Mouse (Mus musculus): ENCODE data around the gene Gpt2. TPM values are rescaled to one million over a fixed set of nuclear protein-coding genes. Genes with fewer than 3 reads are reported as not detected.

Gene Gpt2
- polyA plus RNA-seq, 1 experiment from 2014 or later, result 36.0 TPM

- 82% methylated on average over 3 of the region's 3 CpGs for WGBS
- H3K36me3 ChIP-seq, result peaks cover 38% of the 10 kb centered on the region
- H3K4me1 ChIP-seq, result no peaks in the 10 kb centered on the region
- no peak overlapping the region for H3K4me3 ChIP-seq
- no peak overlapping the region for H3K4me2 ChIP-seq
- H3K9ac ChIP-seq, result no peak overlapping the region
- no peaks in the 10 kb centered on the region for H3K27me3 ChIP-seq
- ATAC-seq (ENCODE audit: insufficient number of reproducible peaks, insufficient read depth, low FRiP score, low TSS enrichment, low read depth), result no peak
- H3K27ac ChIP-seq, result no peak overlapping the region
- no peaks in the 10 kb centered on the region for H3K9me3 ChIP-seq
Measured at GRCm38 (mm10) chr8:85531471-85531870, 39.1 kb downstream of the Gpt2 start.

DNA sequence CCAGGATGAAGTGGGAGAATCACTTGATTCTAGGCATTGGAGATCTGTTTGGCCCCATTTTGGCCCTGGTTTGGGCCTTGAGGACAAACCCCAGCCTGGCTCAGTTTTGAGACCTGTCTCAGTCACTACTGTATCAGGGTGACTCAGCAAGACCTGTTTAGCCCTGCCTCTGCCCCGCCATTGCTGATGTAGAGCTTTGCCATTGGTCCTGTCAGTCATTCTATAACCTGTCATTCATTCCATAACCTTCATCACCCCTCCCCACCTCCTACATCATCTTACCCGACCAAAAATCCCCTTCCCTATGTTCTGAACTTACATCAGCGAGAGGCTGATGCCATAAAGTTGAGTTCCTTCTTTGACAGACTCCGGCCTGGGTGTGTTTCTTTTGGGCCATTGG is 40.5 kb downstream of the Gpt2 start:
- Histone ChIP-seq H3K36me3 (peaks cover 48% of the 10 kb centered on the region), H3K4me1 (no peaks in the 10 kb centered on the region)

GRCm38 (mm10) chr8:85533434-85533833 is 41.1 kb downstream of the Gpt2 start:
- no peaks in the 10 kb centered on the region for H3K27me3 ChIP-seq
- no peak overlapping the region for H3K4me3 ChIP-seq
- H3K9ac ChIP-seq, result no peak overlapping the region
- no peak overlapping the region for H3K4me2 ChIP-seq
- H3K27ac ChIP-seq, result no peak overlapping the region
- no peak for ATAC-seq (ENCODE audit: insufficient number of reproducible peaks, insufficient read depth, low FRiP score, low TSS enrichment, low read depth)
- H3K4me1 ChIP-seq, result no peaks in the 10 kb centered on the region
- 97% methylated on average over 2 of the region's 2 CpGs for WGBS
- H3K9me3 ChIP-seq, result no peaks in the 10 kb centered on the region
- H3K36me3 ChIP-seq, result peaks cover 54% of the 10 kb centered on the region

More for the DNA sequence above, 40.5 kb downstream of the Gpt2 start:
- Histone ChIP-seq H3K9me3 (no peaks in the 10 kb centered on the region), H3K4me2 (no peak overlapping the region), H3K9ac (no peak overlapping the region), H3K27ac (no peak overlapping the region), H3K4me3 (no peak overlapping the region), H3K27me3 (no peaks in the 10 kb centered on the region)
- no peak for ATAC-seq (ENCODE audit: insufficient number of reproducible peaks, insufficient read depth, low FRiP score, low TSS enrichment, low read depth)
- 85% methylated on average over 4 of the region's 4 CpGs for WGBS

DNA sequence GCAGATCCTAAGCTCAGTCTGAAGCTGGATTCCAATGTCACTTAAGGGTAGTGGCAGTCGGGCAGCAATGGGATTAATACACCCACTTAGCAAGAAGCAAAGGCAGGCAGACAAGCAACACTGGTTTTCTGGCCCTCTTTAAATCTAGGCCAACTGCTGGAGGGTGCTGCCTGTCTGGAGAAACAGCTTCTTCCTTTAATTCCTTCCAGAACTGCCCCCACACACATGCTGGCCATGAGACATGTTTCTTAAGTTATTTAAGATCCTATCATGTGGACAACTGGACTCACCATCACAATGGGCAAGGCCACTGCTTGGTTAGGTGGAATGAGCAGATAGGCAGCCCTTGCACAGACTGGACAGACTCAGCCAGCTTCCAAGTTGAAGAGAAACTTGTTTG is 41.8 kb downstream of the Gpt2 start:
- Histone ChIP-seq H3K27ac (no peak overlapping the region), H3K4me2 (no peak overlapping the region), H3K36me3 (peaks cover 61% of the 10 kb centered on the region), H3K4me1 (no peaks in the 10 kb centered on the region), H3K9ac (no peak overlapping the region), H3K9me3 (no peaks in the 10 kb centered on the region), H3K27me3 (no peaks in the 10 kb centered on the region), H3K4me3 (no peak overlapping the region)
- WGBS, result 57% methylated on average over 1 of the region's 1 CpGs
- ATAC-seq (ENCODE audit: insufficient number of reproducible peaks, insufficient read depth, low FRiP score, low TSS enrichment, low read depth), result no peak

- H3K27me3 ChIP-seq, result no peaks in the 10 kb centered on the region
- H3K36me3 ChIP-seq, result peaks cover 70% of the 10 kb centered on the region
- H3K27ac ChIP-seq, result no peak overlapping the region
- no peak for ATAC-seq (ENCODE audit: insufficient number of reproducible peaks, insufficient read depth, low FRiP score, low TSS enrichment, low read depth)
- WGBS, result 94% methylated on average over 2 of the region's 2 CpGs
- no peak overlapping the region for H3K4me3 ChIP-seq
- no peaks in the 10 kb centered on the region for H3K4me1 ChIP-seq
- H3K4me2 ChIP-seq, result no peak overlapping the region
- H3K9me3 ChIP-seq, result no peaks in the 10 kb centered on the region
- H3K9ac ChIP-seq, result no peak overlapping the region
Measured at GRCm38 (mm10) chr8:85536332-85536731, 44.0 kb downstream of the Gpt2 start.

DNA sequence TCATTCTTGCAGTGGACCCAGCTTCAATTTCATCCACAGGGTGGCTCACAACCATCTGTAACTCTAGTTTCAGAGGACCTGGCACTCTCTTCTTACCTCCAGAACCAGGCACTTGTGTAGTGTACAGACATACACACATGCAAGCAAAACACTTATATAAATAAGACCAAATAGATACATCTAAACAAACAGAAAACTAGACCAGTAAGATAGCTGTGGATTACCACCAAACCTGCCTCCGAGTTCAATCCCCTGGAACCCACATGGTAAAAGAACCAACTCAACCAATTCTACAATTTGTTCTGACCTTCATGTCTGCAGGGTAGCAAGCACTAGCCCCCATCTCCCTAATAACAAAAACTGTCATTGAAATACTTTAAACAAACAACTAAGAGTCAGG is 59.6 kb downstream of the Gpt2 start:
- H3K9me3 ChIP-seq, result no peaks in the 10 kb centered on the region
- H3K4me2 ChIP-seq, result no peak overlapping the region
- no peak overlapping the region for H3K9ac ChIP-seq
- H3K27me3 ChIP-seq, result no peaks in the 10 kb centered on the region
- ATAC-seq (ENCODE audit: insufficient number of reproducible peaks, insufficient read depth, low FRiP score, low TSS enrichment, low read depth), result no peak
- no peak overlapping the region for H3K27ac ChIP-seq
- H3K4me3 ChIP-seq, result no peak overlapping the region
- peaks cover 1% of the 10 kb centered on the region; the same call in 1 of the 2 replicates for H3K4me1 ChIP-seq
- peaks cover 52% of the 10 kb centered on the region for H3K36me3 ChIP-seq
- WGBS, result 92% methylated on average over 1 of the region's 1 CpGs

DNA sequence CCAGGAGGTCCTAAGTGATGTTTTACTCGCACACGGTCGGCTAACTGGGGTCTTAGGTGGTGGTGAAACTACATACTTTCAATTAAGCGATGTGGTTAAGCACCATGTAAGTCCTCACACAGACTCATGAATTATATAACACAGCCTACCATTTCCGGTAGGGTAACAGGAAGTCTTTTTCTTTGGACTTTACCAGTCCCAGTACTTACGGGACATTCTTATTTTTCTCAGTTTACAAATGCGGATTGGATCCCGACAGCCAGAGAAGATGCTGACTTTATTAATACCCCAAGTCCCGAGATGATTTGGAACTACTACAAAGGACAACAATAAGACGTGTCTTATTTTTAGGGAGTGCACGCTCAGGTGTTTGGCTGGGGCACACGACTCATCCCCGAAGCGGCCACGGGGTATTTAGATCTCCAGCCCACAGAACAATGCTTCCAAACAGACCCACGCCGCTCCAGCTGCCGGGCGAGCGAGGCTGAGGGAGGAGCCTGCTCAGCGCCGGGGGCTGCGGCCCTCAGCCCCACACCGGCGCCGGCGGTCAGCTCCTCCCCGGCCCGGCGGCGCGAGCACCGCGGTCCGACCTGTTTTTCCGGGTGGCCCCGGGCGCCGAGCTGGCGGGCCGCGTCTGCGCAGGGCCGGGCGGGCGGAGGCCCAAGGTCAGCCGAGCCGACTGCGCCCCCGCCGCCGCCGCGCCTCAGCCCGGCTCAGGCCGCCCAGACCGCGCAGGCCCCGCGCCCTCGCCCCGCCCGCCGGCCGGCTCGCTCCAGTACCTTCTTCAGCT is 62.2 kb downstream of the Gpt2 start:
- Histone ChIP-seq H3K27me3 (no peaks in the 10 kb centered on the region), H3K27ac (peak overlapping the region; percentile 92), H3K4me3 (peak overlapping the region; percentile 93), H3K9ac (peak overlapping the region; percentile 96), H3K36me3 (peaks cover 26% of the 10 kb centered on the region), H3K9me3 (no peaks in the 10 kb centered on the region), H3K4me2 (peak overlapping the region; percentile 85), H3K4me1 (peaks cover 7% of the 10 kb centered on the region)
- WGBS, result under 1% methylated on average over 60 of the region's 66 CpGs
- ATAC-seq (ENCODE audit: insufficient number of reproducible peaks, insufficient read depth, low FRiP score, low TSS enrichment, low read depth), result peak; percentile 79

DNA sequence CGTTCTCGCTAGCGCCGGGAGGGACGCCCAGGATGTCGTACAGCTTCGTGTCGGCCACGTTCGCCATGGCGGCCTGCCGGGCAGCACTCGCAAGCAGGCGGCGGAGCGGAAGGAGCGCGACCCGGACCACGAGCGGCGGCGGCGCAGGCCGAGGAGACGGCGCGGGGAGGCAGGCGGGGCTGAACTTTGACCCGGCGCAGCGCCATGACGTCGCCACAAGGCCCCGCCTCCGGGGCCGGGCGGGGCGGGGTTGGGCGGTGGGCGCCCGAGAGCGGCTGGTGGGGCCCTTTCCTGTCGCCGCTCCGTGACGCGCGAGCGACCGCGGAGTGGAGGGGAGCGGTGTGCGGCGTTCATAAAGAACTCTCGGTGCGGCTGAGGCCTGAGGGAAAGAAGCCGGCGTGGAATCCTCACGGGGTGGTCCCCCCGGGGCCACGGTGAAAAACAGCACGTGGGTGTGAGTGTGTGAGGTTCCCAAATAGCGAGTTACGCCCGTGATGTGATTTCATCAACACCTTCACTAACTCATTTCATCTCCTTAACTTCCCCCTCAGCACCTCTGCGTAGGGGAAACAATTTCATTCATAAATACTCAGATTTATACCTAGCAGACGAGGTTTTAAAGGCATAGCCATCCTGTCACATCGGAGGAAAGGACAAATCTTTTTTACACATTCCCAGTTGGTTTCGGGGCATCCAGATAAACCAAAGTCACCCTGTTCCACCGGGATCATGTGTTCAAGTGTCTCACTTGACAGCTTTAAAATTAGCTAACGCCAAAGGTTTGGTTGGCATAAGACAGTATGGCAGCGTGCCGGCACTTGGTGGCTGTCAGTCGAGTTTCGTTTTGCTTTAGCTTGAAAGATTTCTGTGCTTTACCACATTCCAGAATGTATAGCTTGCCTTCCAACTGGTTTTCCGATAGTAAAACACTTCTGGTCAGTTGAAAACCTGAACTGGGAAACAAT is 63.1 kb downstream of the Gpt2 start, which contains the start of gene Dnaja2:
Gene Dnaja2, minus strand, starts transcription at position 164 of the 965 bp plus-strand sequence.
- Histone ChIP-seq H3K27ac (peak within 1 kb of the TSS; percentile 92), H3K36me3 (peaks cover 20% of the 10 kb centered on the region), H3K9ac (peak within 1 kb of the TSS; percentile 96), H3K4me2 (peak within 1 kb of the TSS; percentile 85), H3K4me3 (peak within 1 kb of the TSS; percentile 93), H3K4me1 (peaks cover 7% of the 10 kb centered on the region), H3K27me3 (no peaks in the 10 kb centered on the region), H3K9me3 (no peaks in the 10 kb centered on the region)
- ATAC-seq (ENCODE audit: insufficient number of reproducible peaks, insufficient read depth, low FRiP score, low TSS enrichment, low read depth), result peak; percentile 96
- WGBS, result under 1% methylated on average over 74 of the region's 77 CpGs

DNA sequence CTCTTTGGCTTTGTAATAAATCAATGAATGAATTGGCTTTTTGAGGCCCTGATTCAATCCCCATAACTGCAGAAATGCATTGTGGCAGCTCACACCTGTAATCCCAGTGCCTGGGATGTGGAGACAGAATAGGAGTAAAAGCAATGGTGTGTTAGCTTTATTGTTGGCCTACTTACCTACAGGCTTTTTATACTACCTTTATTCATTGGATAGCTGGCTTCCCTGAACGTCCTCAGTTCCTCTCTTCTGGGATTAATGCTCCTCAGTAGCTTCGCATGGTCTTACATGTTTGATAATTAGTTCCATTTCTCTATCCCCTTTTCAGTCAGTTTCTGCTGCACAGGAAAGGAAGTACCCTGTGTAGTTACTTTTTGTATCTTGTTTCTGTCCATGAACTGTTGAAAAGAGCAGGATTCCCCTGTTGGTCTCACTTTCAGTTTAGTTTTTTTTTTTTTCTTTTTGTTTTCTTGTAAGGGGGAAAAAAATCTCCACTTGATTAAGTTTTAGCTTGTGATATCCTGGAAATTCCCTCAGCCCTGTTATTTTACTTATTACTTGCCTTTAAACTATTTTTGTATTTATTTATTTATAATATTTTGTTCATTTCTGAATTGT is 64.7 kb downstream of the Gpt2 start:
- H3K27me3 ChIP-seq, result no peaks in the 10 kb centered on the region
- no peak for ATAC-seq (ENCODE audit: insufficient number of reproducible peaks, insufficient read depth, low FRiP score, low TSS enrichment, low read depth)
- H3K4me1 ChIP-seq, result peaks cover 7% of the 10 kb centered on the region
- no peaks in the 10 kb centered on the region for H3K9me3 ChIP-seq
- H3K36me3 ChIP-seq, result peaks cover 10% of the 10 kb centered on the region
- WGBS, result 23% methylated on average over 2 of the region's 2 CpGs
- no peak overlapping the region for H3K4me2 ChIP-seq
- no peak overlapping the region for H3K9ac ChIP-seq
- no peak overlapping the region for H3K4me3 ChIP-seq
- no peak overlapping the region for H3K27ac ChIP-seq

DNA sequence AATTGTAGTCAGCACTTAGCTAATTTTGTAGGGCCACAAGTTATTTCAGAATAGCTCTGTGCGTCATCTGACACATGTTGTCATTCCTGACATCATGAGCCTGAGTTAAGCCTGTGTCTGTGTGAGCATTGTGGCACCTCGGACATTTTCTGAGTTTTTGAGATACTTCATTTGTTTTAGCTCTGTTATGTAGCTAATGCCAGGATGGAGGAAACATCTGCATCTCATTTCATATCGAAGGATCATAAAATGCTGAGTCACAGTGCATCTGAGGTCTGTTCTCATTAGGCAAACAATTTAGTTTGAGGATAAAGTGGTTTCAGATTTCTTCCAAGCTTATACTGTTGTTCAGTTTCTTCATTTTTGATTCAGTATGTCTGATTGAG is 65.2 kb downstream of the Gpt2 start:
- ATAC-seq (ENCODE audit: insufficient number of reproducible peaks, insufficient read depth, low FRiP score, low TSS enrichment, low read depth), result no peak
- Histone ChIP-seq H3K4me3 (no peak overlapping the region), H3K4me1 (peaks cover 7% of the 10 kb centered on the region), H3K27ac (no peak overlapping the region), H3K4me2 (no peak overlapping the region), H3K9ac (no peak overlapping the region), H3K36me3 (peaks cover 6% of the 10 kb centered on the region; the same call in 1 of the 2 replicates), H3K27me3 (no peaks in the 10 kb centered on the region), H3K9me3 (no peaks in the 10 kb centered on the region)
- 30% methylated on average over 3 of the region's 3 CpGs for WGBS

DNA sequence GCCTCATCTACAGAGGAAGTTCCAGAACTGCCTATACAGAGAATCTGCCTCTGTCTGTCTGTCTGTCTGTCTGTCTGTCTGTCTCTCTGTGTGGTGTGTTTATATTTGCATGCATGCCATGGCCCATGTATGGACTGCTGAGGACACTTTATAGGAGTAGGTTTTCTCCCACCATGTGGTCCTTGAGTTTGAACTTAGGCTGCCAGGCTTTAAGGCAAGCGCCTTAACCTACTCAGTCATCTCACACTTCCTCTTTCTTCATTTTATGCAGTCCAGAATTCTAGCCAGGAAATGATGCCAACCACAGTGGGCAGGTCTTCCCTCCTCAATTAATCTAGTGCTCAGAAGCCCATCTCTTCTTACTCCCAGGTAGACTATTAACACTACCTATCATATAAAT is 66.8 kb downstream of the Gpt2 start:
- H3K27ac ChIP-seq, result no peak overlapping the region
- H3K9ac ChIP-seq, result no peak overlapping the region
- no peaks in the 10 kb centered on the region for H3K9me3 ChIP-seq
- H3K36me3 ChIP-seq, result no peaks in the 10 kb centered on the region
- peaks cover 7% of the 10 kb centered on the region for H3K4me1 ChIP-seq
- ATAC-seq (ENCODE audit: insufficient number of reproducible peaks, insufficient read depth, low FRiP score, low TSS enrichment, low read depth), result no peak
- no peaks in the 10 kb centered on the region for H3K27me3 ChIP-seq
- 92% methylated on average over 1 of the region's 1 CpGs for WGBS
- no peak overlapping the region for H3K4me3 ChIP-seq
- no peak overlapping the region for H3K4me2 ChIP-seq
